Mouse (Mus musculus) intestine, embryonic 14.5 days (tissue): ENCODE measurements around the gene Mypop. TPM values are rescaled to one million over a fixed set of nuclear protein-coding genes. Genes with fewer than 3 reads are reported as not detected.

Experiments used
- ATAC-seq: fragments of 200-750 bp; cut with Nextera tagmentation; replicated peaks from 2 replicates; pipeline ENCODE4 v1.8.0; 2017; ENCODE audit warnings: low read depth, moderate number of reproducible peaks, moderate TSS enrichment, moderate library complexity; ENCODE audit not compliant: low FRiP score, low TSS enrichment
- DNase-seq: peaks from one replicate; pipeline ENCODE4 v3.0.0-alpha.2; 2018; ENCODE audit warnings: low spot score
- H3K27ac ChIP-seq: fragments of 300-500 bp; sonication (generic); 2 replicates; pipeline ENCODE4 v1.5.1; 2014; ENCODE audit warnings: low read depth, mild to moderate bottlenecking, control low read depth
- H3K27me3 ChIP-seq: fragments of 300-500 bp; sonication (generic); replicated peaks from 2 replicates; pipeline ENCODE4 v1.6.1; 2014; ENCODE audit warnings: low read length, control low read depth; ENCODE audit not compliant: control insufficient read depth, insufficient read depth
- H3K36me3 ChIP-seq: fragments of 300-500 bp; sonication (generic); 2 replicates; pipeline ENCODE4 v1.6.1; 2014; ENCODE audit warnings: low read length, control low read depth; ENCODE audit not compliant: control insufficient read depth, insufficient read depth
- H3K4me1 ChIP-seq: fragments of 300-500 bp; sonication (generic); replicated peaks from 2 replicates; pipeline ENCODE4 v1.6.1; 2014; ENCODE audit warnings: low read length, control low read depth, mixed read lengths; ENCODE audit not compliant: control insufficient read depth, insufficient read depth
- H3K4me2 ChIP-seq: fragments of 300-500 bp; sonication (generic); 2 replicates; pipeline ENCODE4 v1.6.1; 2014; ENCODE audit warnings: low read length
- H3K4me3 ChIP-seq: fragments of 300-500 bp; sonication (generic); 2 replicates; pipeline ENCODE4 v1.5.1; 2014; ENCODE audit warnings: low read depth, low read length, control low read depth, mixed read lengths
- H3K9ac ChIP-seq: fragments of 300-500 bp; sonication (generic); 2 replicates; pipeline ENCODE4 v1.6.1; 2014; ENCODE audit warnings: mild to moderate bottlenecking, low read length
- H3K9me3 ChIP-seq: fragments of 300-500 bp; sonication (generic); 2 replicates; pipeline ENCODE4 v1.6.1; 2016; ENCODE audit warnings: low read length, control low read depth; ENCODE audit not compliant: control insufficient read depth
- WGBS: fragments of 180-500 bp; shearing (Covaris S2); extraction: QIAGEN DNeasy Blood & Tissue Kit; methylation state at CpG from one replicate; pipeline ENCODE4 v1.1.7; 2014; 5-methylcytosine and 5-hydroxymethylcytosine counted together
- polyA plus RNA-seq: library from polyadenylated mRNA; unstranded; fragments of >200 nt; fragmentation: Nextera tagmentation; extraction: Ambion mirVana; gene quantifications from 2 replicates; pipeline ENCODE4 v1.2.1, GENCODE M21; 2014

Mypop gene
- polyA plus RNA-seq, 1 experiment from 2014 or later: 3.2 TPM

DNA sequence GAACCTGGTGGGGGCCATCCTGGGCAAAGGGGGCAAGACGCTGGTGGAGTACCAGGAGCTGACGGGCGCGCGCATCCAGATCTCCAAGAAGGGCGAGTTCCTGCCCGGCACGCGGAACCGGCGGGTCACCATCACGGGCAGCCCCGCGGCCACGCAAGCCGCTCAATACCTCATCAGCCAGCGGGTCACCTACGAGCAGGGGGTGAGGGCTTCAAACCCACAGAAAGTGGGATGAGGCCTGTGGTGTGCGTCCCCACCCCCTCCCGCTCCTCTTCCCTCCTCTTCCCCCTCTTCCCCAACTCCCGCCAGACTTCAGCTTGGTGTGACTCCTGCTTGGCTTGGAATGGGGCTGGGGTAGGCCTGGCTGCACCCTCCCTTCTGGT is 32.7 kb upstream of the Mypop start:
- ATAC-seq (peak; percentile 8; the same call in 1 of the 2 replicates), DNase-seq (peak; percentile 57)
- H3K27me3 ChIP-seq: peaks cover 74% of the 10 kb centered on the region
- H3K27ac ChIP-seq: no peak overlapping the region
- peak overlapping the region; percentile 96 for H3K4me2 ChIP-seq
- 0 out of 2 replicates have a peak, but pooled peaks cover 7% of the 10 kb centered on the region for H3K4me1 ChIP-seq
- H3K4me3 ChIP-seq: peak overlapping the region; percentile 59
- no peaks in the 10 kb centered on the region for H3K9me3 ChIP-seq
- peak overlapping the region; percentile 46 for H3K9ac ChIP-seq
- H3K36me3 ChIP-seq: no peaks in the 10 kb centered on the region
- 1% methylated on average over 21 of the region's 21 CpGs for WGBS

DNA sequence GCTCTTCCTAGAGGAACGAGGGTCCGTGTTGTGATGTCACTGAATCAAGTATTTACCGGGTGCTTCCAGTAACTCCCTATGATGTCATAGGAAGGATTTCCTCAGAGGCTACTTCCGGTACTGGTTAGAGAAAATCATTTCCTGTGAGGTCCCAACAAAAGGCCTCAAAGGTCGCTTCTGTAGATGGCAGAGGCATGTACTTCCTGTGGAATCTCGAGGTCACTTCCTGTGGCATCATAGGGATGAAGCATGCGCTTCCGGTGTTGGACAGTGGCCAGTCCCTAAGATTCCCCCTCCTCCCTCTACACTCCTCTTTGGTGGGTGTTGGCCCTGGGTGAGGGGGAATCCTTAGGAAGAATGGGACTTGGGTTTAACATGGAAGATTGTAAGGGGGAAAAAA is 31.6 kb upstream of the Mypop start:
- Histone ChIP-seq H3K9me3 (no peaks in the 10 kb centered on the region), H3K4me2 (no peak overlapping the region), H3K9ac (no peak overlapping the region), H3K27me3 (peaks cover 85% of the 10 kb centered on the region), H3K4me3 (no peak overlapping the region), H3K36me3 (no peaks in the 10 kb centered on the region), H3K4me1 (0 out of 2 replicates have a peak, but pooled peaks cover 7% of the 10 kb centered on the region), H3K27ac (no peak overlapping the region)
- DNase-seq (no peak), ATAC-seq (no peak)
- 51% methylated on average over 8 of the region's 8 CpGs for WGBS

DNA sequence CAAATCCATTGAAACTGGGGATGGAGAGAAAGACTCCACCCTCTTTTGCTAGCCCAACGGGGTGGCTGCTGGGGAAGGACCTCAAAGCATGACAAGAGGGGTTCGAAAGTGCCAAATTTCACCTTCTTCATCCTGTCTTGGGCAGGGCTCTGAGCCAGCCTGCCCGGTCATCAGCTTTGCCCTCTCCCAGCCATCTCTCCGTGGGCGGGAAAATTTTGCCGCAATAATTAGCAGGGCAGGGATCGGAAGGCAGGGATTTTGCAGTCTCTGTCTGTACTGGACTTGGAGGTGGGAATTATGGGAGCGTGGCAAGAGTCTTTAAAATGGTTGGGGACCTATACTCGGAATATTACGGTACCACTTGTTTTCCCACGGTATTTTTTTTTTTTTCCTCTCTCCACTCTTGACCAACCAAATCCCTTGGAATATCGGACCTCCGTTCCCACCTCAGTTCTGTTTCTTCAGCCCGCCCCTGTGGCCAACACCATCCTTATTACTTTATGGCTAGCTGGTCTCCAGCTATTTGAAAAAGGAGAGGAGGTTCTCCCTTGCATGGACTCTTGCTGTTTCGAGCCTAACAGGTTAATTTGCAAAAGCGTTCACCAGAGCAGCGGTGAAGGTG is 28.8 kb upstream of the Mypop start:
- no peak overlapping the region for H3K9ac ChIP-seq
- H3K27me3 ChIP-seq: peaks cover 94% of the 10 kb centered on the region
- DNase-seq: peak; percentile 55

DNA sequence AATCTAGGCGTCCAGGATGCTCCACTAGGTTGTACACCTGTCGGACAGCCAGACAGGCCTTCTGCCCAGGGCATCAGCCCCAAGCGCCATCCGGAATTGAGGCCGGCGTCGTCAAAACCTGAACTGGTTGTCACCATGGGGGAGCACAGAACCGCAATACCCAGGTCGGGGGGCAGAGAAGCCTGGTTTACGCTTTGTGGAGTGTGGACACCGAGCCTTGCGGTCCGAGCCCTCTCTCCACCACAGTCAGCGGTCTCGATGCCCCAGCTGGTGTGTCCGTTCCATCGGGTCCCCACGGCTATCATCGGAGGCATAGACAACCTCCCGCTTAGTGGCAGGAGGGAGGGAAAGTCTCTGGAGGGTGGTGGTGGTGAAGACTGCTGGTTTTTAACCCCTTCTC is 28.2 kb upstream of the Mypop start:
- Histone ChIP-seq H3K9me3 (no peaks in the 10 kb centered on the region), H3K27me3 (peaks cover 89% of the 10 kb centered on the region), H3K4me2 (peak overlapping the region; percentile 20), H3K27ac (no peak overlapping the region), H3K9ac (no peak overlapping the region), H3K4me3 (peak overlapping the region; percentile 10; the same call in 1 of the 2 replicates), H3K36me3 (no peaks in the 10 kb centered on the region), H3K4me1 (0 out of 2 replicates have a peak, but pooled peaks cover 5% of the 10 kb centered on the region)
- peak; percentile 62 for DNase-seq
- no peak for ATAC-seq
- 3% methylated on average over 20 of the region's 20 CpGs for WGBS

More for the DNA sequence above, 28.8 kb upstream of the Mypop start:
- no peaks in the 10 kb centered on the region for H3K36me3 ChIP-seq
- peak overlapping the region; percentile 20 for H3K4me2 ChIP-seq
- H3K27ac ChIP-seq: no peak overlapping the region
- no peaks in the 10 kb centered on the region for H3K9me3 ChIP-seq
- WGBS: 2% methylated on average over 17 of the region's 17 CpGs
- H3K4me3 ChIP-seq: peak overlapping the region; percentile 10; the same call in 1 of the 2 replicates
- 0 out of 2 replicates have a peak, but pooled peaks cover 7% of the 10 kb centered on the region for H3K4me1 ChIP-seq
- ATAC-seq: no peak

DNA sequence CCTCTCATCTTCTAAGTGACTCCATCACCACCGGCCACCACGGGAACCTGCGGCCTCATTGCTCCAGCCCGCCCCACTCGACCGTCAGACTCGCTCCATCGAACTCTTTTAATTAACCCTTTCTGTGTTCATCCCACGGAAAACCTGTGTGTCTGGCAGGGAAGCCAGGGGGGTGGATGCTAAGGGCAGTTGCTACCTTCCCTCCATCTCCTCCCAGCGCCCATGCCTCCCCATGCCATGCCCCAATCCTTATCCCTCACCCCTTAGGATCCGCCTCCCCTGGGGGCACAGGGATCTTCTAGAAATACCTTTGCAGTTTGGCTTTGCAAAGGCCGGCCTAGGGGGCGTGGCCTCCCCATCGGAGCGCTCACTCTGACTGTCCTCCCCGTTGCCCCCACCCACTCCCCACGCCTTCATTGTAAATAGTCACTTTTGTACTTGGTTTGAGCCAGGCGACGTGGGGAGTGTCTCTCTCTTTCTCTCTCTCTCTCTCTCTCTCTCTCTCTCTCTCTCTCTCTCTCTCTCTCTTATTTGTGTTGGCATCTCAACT is 27.7 kb upstream of the Mypop start:
- no peaks in the 10 kb centered on the region for H3K9me3 ChIP-seq
- no peaks in the 10 kb centered on the region for H3K36me3 ChIP-seq
- DNase-seq (no peak), ATAC-seq (no peak)
- no peak overlapping the region for H3K9ac ChIP-seq
- 0 out of 2 replicates have a peak, but pooled peaks cover 5% of the 10 kb centered on the region for H3K4me1 ChIP-seq
- no peak overlapping the region for H3K27ac ChIP-seq
- H3K4me3 ChIP-seq: no peak overlapping the region
- peaks cover 84% of the 10 kb centered on the region for H3K27me3 ChIP-seq
- WGBS: 1% methylated on average over 19 of the region's 19 CpGs
- H3K4me2 ChIP-seq: peak overlapping the region; percentile 20; the same call in 1 of the 2 replicates

DNA sequence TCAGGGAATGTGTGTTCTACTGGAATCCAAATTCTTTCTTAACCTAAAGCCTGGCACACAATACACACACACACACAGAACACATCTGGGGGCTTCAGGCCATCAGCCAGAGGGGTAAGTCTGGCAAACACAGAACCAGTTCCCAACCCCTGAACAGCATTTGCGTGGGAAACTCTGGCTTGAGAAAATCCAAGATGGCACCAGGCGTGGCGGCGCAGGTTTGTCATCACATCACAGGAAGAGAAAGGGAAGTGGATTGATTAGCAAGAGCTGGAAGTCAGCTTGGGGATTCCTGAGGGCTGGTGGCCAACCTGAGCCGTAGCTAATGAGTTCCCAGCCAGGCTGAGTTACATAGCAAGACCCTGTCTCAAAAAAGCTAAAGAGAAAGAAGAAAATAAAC is 25.7 kb upstream of the Mypop start:
- 79% methylated on average over 5 of the region's 5 CpGs for whole genome bisulfite sequencing
- Histone ChIP-seq H3K4me2 (no peak overlapping the region), H3K9me3 (no peaks in the 10 kb centered on the region), H3K27ac (no peak overlapping the region), H3K4me1 (0 out of 2 replicates have a peak, but pooled peaks cover 5% of the 10 kb centered on the region), H3K9ac (no peak overlapping the region), H3K27me3 (peaks cover 64% of the 10 kb centered on the region), H3K4me3 (no peak overlapping the region), H3K36me3 (no peaks in the 10 kb centered on the region)
- no peak for DNase-seq
- ATAC-seq: no peak

DNA sequence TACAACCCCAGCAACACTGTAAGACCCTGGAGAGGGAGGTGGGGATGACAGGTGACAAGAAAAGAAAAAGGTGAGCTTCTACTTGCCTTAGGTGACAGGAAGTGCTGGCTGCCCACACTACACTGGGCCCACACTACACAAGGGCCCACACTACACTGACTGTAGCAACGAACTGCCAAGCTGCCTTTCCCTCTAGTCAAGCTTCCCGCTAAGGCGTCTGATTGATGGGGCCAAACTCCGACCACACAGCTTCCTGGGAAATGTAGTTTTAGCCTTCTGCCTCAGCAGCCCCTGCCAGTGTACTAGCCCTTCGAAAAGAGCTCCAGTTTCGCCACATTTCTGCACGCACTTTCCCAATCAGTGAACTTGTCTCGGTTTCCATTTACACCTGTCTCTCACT is 23.4 kb upstream of the Mypop start:
- DNase-seq (no peak), ATAC-seq (no peak)
- 10% methylated on average over 8 of the region's 8 CpGs for WGBS
- Histone ChIP-seq H3K27ac (no peak overlapping the region), H3K9me3 (no peaks in the 10 kb centered on the region), H3K4me1 (0 out of 2 replicates have a peak, but pooled peaks cover 3% of the 10 kb centered on the region), H3K27me3 (peaks cover 41% of the 10 kb centered on the region), H3K4me3 (no peak overlapping the region), H3K9ac (no peak overlapping the region), H3K4me2 (no peak overlapping the region), H3K36me3 (no peaks in the 10 kb centered on the region)

DNA sequence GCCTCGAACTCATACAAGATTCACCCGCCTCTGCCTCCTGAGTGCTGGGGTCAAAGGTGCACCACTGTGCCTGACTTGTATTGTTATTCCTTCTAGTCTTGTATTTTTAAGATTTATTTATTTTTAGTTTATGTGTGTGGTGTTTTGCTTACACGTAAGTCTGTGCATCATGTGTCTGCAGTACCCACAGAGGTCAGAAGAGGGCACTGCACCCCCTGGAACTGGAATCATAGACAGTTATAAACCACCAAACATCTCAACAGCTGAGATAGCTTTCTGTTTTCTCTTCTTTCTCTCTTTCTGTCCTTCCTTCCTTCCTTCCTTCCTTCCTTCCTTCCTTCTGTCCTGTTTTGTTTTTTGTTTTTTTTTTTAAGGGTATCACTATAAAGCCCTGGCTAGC is 20.1 kb upstream of the Mypop start:
- Histone ChIP-seq H3K4me1 (no peaks in the 10 kb centered on the region), H3K27me3 (peaks cover 10% of the 10 kb centered on the region; the same call in 1 of the 2 replicates), H3K9ac (no peak overlapping the region), H3K36me3 (no peaks in the 10 kb centered on the region), H3K27ac (no peak overlapping the region), H3K4me3 (no peak overlapping the region), H3K9me3 (no peaks in the 10 kb centered on the region), H3K4me2 (no peak overlapping the region)
- DNase-seq (no peak), ATAC-seq (no peak)
- 87% methylated on average over 3 of the region's 3 CpGs for WGBS

DNA sequence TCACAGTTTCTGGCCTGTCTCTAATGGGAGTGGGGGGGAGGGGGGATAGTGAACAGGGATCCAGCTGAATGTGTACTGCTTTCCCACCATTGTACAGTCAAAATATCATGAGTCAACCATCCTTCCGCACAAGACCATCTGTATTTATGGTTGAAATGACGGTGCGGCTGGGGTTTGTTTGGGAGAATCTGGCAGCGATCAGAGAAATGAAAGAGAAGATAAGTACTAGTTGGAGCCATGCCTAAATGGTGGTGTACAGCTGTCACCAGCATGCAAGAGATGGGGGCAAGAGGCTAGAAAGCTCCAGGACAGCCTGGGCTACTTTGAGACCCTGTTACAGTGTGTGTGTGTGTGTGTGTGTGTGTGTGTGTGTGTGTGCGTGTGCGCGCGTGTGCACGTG is 12.7 kb upstream of the Mypop start:
- Histone ChIP-seq H3K27me3 (0 out of 2 replicates have a peak, but pooled peaks cover 2% of the 10 kb centered on the region), H3K9me3 (no peaks in the 10 kb centered on the region), H3K36me3 (no peaks in the 10 kb centered on the region), H3K27ac (no peak overlapping the region), H3K9ac (no peak overlapping the region), H3K4me2 (no peak overlapping the region), H3K4me3 (no peak overlapping the region), H3K4me1 (no peaks in the 10 kb centered on the region)
- ATAC-seq (no peak), DNase-seq (no peak)
- 78% methylated on average over 9 of the region's 9 CpGs for WGBS
